Mouse (Mus musculus) midbrain, embryonic 12.5 days (tissue): ENCODE data around the gene Zfpm1. TPM values are rescaled to one million over a fixed set of nuclear protein-coding genes. Genes with fewer than 3 reads are reported as not detected.
A peak's percentile ranks its signal among the peaks of the same experiment; 100 is the strongest.

Experiments used
- ATAC-seq: fragments of 200-750 bp; cut with Nextera tagmentation; 2 replicates; pipeline ENCODE4 v1.8.0; 2017; ENCODE audit warnings: low read depth, moderate TSS enrichment, moderate library complexity; ENCODE audit not compliant: low FRiP score
- H3K27ac ChIP-seq: fragments of 300-500 bp; sonication (generic); replicated peaks from 2 replicates; pipeline ENCODE4 v1.5.1; 2016; ENCODE audit warnings: mild to moderate bottlenecking
- H3K27me3 ChIP-seq: fragments of 300-500 bp; sonication (generic); 2 replicates; pipeline ENCODE4 v1.6.1; 2016; ENCODE audit warnings: mild to moderate bottlenecking
- H3K36me3 ChIP-seq: fragments of 300-500 bp; sonication (generic); 2 replicates; pipeline ENCODE4 v1.6.1; 2016
- H3K4me1 ChIP-seq: fragments of 300-500 bp; sonication (generic); 2 replicates; pipeline ENCODE4 v1.6.1; 2016
- H3K4me2 ChIP-seq: fragments of 300-500 bp; sonication (generic); replicated peaks from 2 replicates; pipeline ENCODE4 v1.6.1; 2016; ENCODE audit warnings: mild to moderate bottlenecking, moderate library complexity
- H3K4me3 ChIP-seq: fragments of 300-500 bp; sonication (generic); 2 replicates; pipeline ENCODE4 v1.5.1; 2016; ENCODE audit warnings: mild to moderate bottlenecking
- H3K9ac ChIP-seq: fragments of 300-500 bp; sonication (generic); replicated peaks from 2 replicates; pipeline ENCODE4 v1.6.1; 2016; ENCODE audit warnings: mild to moderate bottlenecking, moderate library complexity
- H3K9me3 ChIP-seq: fragments of 300-500 bp; sonication (generic); 2 replicates; pipeline ENCODE4 v1.6.1; 2016; ENCODE audit warnings: mild to moderate bottlenecking
- WGBS: fragments of 180-500 bp; shearing (Covaris S2); methylation state at CpG from one replicate; pipeline ENCODE4 v1.1.7; 2016; 5-methylcytosine and 5-hydroxymethylcytosine counted together
- polyA plus RNA-seq: library from polyadenylated mRNA; unstranded; fragments of >200 nt; fragmentation: Nextera tagmentation; extraction: Ambion mirVana; gene quantifications from 2 replicates; pipeline ENCODE4 v1.2.1, GENCODE M21; 2016

Gene Zfpm1
- 3.0 TPM in 2 replicates for polyA plus RNA-seq

DNA sequence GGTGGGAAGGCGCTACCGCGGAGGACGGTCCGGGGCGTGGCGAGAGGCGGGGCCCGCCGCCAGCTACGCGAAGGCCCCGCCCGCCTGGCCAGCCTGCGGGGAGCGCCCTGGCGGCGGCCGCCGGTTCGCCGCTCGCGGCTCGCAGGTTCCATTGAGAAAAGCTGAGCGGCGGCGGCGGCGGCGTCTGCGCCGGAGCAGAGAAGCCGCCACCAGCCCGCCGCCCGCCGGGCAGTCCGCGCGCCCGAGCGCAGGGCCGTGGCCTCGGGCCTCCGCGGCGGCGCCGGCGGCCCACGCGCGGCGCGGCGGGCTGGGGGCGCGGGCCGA lies at the start of gene Zfpm1:
Gene Zfpm1, plus strand, starts transcription at position 107 of the 324 bp plus-strand sequence.
- Histone ChIP-seq H3K9ac (peak within 1 kb of the TSS; percentile 78), H3K36me3 (no peaks in the 10 kb centered on the region), H3K27ac (peak within 1 kb of the TSS; percentile 67), H3K4me2 (peak within 1 kb of the TSS; percentile 95), H3K27me3 (peaks cover 63% of the 10 kb centered on the region), H3K4me3 (peak within 1 kb of the TSS; percentile 64), H3K9me3 (no peaks in the 10 kb centered on the region), H3K4me1 (peaks cover 44% of the 10 kb centered on the region)
- WGBS: under 1% methylated on average over 51 of the region's 60 CpGs
- ATAC-seq: no peak

DNA sequence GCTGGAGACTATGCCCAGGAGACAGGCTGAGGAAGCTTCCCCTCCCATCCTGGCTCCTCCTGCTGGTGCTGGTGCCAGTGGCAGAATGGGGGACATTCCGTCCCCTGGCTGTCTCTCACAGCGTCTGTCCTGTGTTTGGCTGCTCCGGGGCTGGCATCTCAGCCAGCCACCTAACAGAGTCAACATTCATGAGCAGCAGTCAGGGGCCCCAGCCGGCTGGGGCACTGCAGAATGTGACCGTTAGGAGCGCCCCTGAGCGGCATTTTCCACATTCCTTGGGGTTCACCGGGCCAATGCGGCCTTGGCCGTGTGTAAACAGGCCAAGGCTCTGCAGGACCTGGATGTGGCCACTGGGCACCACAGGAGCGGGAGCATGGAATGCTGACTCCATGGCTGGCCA lies 47.9 kb upstream of the Zfpm1 start:
- Histone ChIP-seq H3K4me3 (no peak overlapping the region), H3K27me3 (peaks cover 48% of the 10 kb centered on the region), H3K4me1 (peaks cover 23% of the 10 kb centered on the region), H3K36me3 (no peaks in the 10 kb centered on the region), H3K27ac (no peak overlapping the region), H3K9me3 (no peaks in the 10 kb centered on the region), H3K9ac (no peak overlapping the region), H3K4me2 (no peak overlapping the region)
- WGBS: 36% methylated on average over 11 of the region's 11 CpGs
- ATAC-seq: no peak

DNA sequence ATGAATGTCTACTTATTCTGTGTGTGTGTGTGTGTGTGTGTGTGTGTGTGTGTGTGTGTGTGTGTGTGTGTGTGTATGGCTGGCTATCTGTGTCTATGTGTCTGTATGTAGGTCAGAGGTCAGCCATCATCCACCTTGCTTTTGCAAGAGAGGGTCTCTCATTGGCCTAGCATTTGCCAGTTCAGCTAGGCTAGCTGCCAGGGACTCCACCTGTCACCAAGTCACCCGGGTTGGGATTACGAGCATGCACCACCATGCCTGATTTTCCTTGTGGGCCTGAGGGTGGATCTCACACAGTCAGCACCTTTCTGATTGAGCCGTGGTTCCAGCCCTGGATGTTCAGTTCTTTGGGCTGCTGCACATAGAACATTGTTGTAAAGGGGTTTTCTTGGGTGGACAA lies 45.4 kb upstream of the Zfpm1 start:
- no peak overlapping the region for H3K4me2 ChIP-seq
- H3K27me3 ChIP-seq: peaks cover 23% of the 10 kb centered on the region
- WGBS: 91% methylated on average over 3 of the region's 3 CpGs
- H3K9me3 ChIP-seq: no peaks in the 10 kb centered on the region
- H3K4me3 ChIP-seq: no peak overlapping the region
- H3K36me3 ChIP-seq: no peaks in the 10 kb centered on the region
- no peak overlapping the region for H3K9ac ChIP-seq
- H3K27ac ChIP-seq: no peak overlapping the region
- H3K4me1 ChIP-seq: peaks cover 4% of the 10 kb centered on the region; the same call in 1 of the 2 replicates
- ATAC-seq: no peak

DNA sequence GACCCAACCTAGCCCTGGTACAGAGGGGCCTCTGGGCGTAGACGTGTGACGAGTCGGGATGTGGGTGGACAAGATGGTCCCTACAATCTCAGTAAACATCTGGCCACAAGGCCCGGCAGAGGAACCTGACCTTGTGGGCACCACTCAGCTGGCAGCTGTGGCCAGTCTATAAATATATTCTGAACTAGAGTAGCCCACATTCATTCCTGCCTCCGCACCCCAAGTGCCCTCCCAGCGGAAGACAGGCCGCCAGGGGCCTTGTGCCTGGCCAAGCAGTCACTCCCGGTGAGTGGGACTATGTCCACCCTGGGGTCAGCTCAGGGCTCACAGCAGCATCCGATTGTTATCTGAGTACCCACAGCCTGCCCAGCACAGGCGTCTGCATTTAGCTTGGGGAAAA lies 43.7 kb upstream of the Zfpm1 start:
- no peak overlapping the region for H3K4me3 ChIP-seq
- peaks cover 7% of the 10 kb centered on the region; the same call in 1 of the 2 replicates for H3K27me3 ChIP-seq
- H3K4me1 ChIP-seq: no peaks in the 10 kb centered on the region
- H3K9me3 ChIP-seq: no peaks in the 10 kb centered on the region
- H3K4me2 ChIP-seq: no peak overlapping the region
- H3K36me3 ChIP-seq: no peaks in the 10 kb centered on the region
- no peak for ATAC-seq
- 83% methylated on average over 11 of the region's 11 CpGs for WGBS
- no peak overlapping the region for H3K27ac ChIP-seq
- H3K9ac ChIP-seq: no peak overlapping the region

DNA sequence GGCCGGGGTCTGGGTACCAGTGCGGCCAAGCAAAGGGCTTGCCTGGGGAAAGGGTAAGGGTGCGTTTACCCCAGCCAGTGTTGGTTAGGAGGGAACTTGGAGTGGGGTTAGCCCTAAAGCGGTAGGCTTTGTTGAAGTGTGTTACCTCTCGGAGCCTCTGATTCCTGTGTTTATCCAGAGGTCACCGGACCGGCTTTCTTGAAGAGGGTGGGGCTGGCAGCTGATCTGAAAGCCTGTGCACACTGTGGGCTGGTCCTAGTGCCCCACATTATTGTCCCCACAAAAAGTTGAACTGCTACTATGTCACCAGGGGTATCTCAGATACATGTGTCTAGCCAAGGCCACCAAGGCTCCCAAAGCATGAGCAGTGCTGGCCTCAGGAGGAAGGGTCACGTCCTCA lies 43.2 kb upstream of the Zfpm1 start:
- Histone ChIP-seq H3K9ac (no peak overlapping the region), H3K27ac (no peak overlapping the region), H3K4me1 (no peaks in the 10 kb centered on the region), H3K9me3 (no peaks in the 10 kb centered on the region), H3K4me3 (no peak overlapping the region), H3K36me3 (no peaks in the 10 kb centered on the region), H3K27me3 (0 out of 2 replicates have a peak, but pooled peaks cover 1% of the 10 kb centered on the region), H3K4me2 (no peak overlapping the region)
- ATAC-seq: no peak
- 82% methylated on average over 8 of the region's 8 CpGs for WGBS

DNA sequence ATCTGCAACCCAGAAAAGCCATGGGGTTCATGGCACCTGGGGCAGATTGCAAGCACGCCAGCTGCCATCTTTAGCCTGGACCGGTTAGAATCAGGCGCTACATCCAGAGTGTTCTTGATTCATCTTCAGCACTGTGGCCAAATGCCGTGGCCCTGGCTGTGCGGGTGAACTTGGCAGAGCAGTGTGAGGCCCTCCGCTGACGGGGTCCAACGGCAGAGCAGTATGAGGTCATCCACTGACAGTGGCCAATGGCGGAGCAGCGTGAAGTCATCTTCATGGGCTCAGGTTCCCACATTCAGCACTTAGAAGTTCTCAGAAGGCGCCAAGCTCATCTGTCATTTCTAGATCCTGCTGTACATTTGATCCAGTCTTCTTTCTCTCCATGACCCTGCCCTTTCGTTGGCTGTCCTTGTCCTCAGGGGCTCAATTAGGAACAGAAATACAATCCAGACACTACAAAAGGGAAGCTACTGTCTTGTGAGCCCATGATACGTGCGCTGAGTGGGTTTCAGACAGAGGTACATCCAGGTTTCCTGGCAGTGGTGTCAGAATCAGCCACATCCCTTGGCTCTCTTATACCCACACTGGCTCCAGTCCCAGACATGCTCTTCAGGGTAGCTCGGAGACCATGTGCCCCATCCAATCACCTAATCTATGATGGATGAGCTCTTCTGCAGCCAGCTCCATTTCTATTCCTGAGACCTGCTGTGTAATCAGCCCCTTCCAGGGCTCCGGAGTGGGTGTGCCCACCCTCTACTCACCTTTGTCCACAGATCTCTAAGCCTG lies 41.5 kb upstream of the Zfpm1 start:
- no peak for ATAC-seq
- H3K9ac ChIP-seq: no peak overlapping the region
- WGBS: 91% methylated on average over 16 of the region's 16 CpGs
- no peak overlapping the region for H3K4me3 ChIP-seq
- no peak overlapping the region for H3K4me2 ChIP-seq
- H3K4me1 ChIP-seq: no peaks in the 10 kb centered on the region
- no peaks in the 10 kb centered on the region for H3K36me3 ChIP-seq
- H3K27ac ChIP-seq: no peak overlapping the region
- H3K27me3 ChIP-seq: no peaks in the 10 kb centered on the region
- H3K9me3 ChIP-seq: no peaks in the 10 kb centered on the region

DNA sequence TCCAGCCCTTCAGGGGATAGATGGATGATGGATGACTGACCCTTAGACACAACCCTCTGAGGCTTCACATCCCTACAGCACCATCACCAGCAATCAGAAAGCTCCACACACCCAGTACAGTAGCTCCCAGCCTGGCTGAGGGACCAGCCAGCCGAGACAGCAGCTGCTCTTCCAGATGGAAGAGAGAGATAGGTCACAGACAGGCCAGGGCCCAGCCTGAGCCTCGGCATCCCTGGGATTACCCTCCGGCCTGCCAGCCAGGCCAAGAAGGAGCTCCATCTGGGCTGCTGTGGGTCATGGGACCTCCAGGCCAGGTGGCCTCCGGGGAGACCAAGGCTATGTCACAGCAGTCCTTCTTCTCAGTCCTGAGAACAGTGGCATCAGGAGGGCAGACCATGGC lies 38.6 kb upstream of the Zfpm1 start:
- Histone ChIP-seq H3K4me1 (no peaks in the 10 kb centered on the region), H3K4me3 (no peak overlapping the region), H3K27me3 (no peaks in the 10 kb centered on the region), H3K27ac (no peak overlapping the region), H3K36me3 (no peaks in the 10 kb centered on the region), H3K4me2 (no peak overlapping the region), H3K9me3 (no peaks in the 10 kb centered on the region), H3K9ac (no peak overlapping the region)
- ATAC-seq: no peak
- 79% methylated on average over 4 of the region's 4 CpGs for WGBS

DNA sequence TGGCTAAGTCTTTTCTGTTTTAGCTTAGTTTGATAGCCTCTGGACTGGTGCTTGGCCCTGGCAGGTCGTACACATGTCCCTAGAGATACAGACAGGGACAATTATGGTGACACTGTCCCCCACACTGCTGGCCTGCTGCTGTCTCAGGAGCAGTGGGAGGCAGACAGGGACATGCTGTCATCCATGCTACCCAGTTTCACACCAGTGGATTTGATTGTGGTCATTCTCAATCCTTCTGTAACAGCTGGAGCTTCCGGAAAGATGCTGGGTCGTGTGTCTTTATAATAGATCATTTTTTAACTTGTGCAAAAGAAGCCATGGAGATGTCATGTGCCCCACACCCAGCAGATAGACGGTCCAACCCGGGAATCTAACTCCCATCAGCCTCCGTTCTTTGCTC lies 36.8 kb upstream of the Zfpm1 start:
- H3K27me3 ChIP-seq: no peaks in the 10 kb centered on the region
- H3K9me3 ChIP-seq: no peaks in the 10 kb centered on the region
- H3K27ac ChIP-seq: no peak overlapping the region
- no peaks in the 10 kb centered on the region for H3K36me3 ChIP-seq
- ATAC-seq: no peak
- WGBS: 85% methylated on average over 6 of the region's 6 CpGs
- H3K4me2 ChIP-seq: no peak overlapping the region
- H3K9ac ChIP-seq: no peak overlapping the region
- H3K4me3 ChIP-seq: no peak overlapping the region
- H3K4me1 ChIP-seq: no peaks in the 10 kb centered on the region

DNA sequence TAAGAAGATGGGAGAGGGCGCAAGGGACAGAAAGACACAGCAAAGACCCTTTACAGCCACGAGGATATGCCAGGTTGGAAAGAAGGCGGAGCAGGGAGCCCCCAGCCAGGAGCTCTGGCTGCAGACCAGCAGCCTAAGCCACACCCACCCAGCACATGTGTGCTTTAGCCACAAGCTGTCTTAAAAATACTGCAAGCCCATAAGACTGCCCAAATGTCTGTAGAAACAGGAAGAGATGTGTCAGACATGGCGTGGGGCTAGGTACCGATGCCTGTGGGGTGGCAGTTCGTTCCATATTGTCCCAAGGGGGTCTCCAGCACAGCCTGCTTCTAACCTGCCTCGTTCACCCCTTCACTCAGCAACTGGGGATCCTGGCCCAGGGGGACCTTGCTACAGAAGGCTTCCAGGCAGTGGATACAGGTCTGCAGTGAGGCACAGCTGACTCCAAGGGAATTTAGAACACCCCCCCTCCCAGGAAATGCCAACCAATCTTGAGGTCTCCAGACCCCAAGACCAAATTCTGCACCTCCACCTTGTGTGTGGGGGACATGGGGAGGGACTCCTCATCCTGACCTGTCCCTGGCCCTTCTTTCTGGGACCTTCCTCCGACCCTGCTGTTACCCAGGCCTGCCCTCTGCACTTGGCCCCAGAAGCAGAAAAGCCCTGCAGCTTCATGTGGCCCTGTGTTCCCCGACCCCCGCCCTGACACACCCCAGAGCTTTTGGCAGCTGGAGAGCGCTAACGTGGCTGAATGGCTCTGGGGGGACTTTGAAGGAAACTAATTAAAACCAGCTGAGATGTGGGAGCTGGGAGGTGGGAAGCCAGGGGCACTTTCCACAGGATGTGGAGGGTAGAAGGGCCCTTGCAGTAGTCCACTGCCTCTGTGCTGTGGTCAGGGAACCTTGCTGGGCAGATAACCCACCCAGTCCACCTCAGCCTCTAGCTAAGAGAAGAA lies 35.4 kb upstream of the Zfpm1 start:
- no peaks in the 10 kb centered on the region for H3K9me3 ChIP-seq
- H3K27me3 ChIP-seq: no peaks in the 10 kb centered on the region
- H3K27ac ChIP-seq: no peak overlapping the region
- WGBS: 48% methylated on average over 12 of the region's 12 CpGs
- H3K4me3 ChIP-seq: no peak overlapping the region
- no peaks in the 10 kb centered on the region for H3K4me1 ChIP-seq
- ATAC-seq: no peak
- no peak overlapping the region for H3K9ac ChIP-seq
- no peak overlapping the region for H3K4me2 ChIP-seq
- no peaks in the 10 kb centered on the region for H3K36me3 ChIP-seq

DNA sequence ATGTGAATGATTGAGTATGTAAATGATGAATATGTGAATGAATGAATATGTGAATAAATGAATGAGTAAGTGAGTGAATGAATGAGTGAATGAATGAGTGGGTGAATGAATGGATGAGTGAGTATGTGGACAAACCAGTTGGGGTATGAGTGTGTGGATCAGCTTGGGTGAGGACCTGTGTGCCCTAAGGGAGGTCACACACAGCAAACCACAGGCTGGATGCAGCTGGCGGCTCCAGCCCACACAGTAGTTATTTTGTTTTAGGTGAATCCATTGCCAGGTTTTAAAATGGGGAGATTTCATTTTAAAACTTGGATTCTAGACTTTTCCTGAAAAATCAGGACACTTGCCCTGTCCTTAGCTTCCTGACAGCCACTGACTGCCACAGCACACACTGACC lies 30.2 kb upstream of the Zfpm1 start:
- Histone ChIP-seq H3K27me3 (peaks cover 7% of the 10 kb centered on the region; the same call in 1 of the 2 replicates), H3K36me3 (no peaks in the 10 kb centered on the region), H3K27ac (no peak overlapping the region), H3K9me3 (no peaks in the 10 kb centered on the region), H3K4me3 (no peak overlapping the region), H3K4me1 (no peaks in the 10 kb centered on the region), H3K9ac (no peak overlapping the region), H3K4me2 (no peak overlapping the region)
- ATAC-seq: no peak
- WGBS: 81% methylated on average over 1 of the region's 1 CpGs

DNA sequence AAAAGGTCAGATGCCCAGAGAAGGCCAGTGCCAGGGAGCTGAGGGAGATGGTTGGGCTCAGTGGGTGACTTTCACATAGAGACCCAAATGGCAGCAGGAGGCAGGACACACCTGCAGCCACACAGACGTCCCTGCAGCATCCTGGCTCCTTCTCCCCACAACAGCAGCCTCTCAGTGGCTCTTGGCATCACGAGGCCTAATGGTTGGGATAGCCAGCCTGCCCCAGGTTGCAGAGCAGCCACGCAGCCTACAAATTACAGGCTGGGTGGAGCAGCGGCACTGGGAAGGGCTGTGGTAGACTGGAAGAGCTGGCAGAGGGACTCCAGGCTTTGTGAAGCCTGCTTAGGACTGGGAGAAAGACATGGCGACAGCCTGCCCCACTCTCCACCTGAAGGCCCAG lies 29.6 kb upstream of the Zfpm1 start:
- WGBS: 51% methylated on average over 5 of the region's 5 CpGs
- no peaks in the 10 kb centered on the region for H3K4me1 ChIP-seq

DNA sequence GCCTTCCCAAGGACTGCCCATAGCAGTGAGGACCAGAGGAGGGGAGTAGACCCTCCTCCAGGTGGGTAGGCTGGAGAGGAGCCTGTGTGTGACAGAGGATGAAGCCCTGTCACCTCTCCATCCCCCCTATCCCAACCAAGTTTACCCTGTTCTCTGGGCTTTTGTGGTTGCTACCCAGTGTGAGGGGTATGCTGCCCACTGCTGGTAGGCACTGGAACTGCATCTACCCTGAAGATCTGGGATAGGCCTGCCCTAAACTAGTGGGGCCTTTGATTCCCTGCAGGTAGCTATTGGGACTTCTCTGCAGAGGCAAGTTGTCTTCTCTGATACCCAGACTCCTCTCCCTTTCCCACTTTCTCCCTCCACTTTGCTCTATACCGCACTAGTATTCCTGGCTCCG lies 22.6 kb upstream of the Zfpm1 start:
- Histone ChIP-seq H3K27me3 (peaks cover 33% of the 10 kb centered on the region), H3K4me3 (no peak overlapping the region), H3K9me3 (no peaks in the 10 kb centered on the region), H3K36me3 (no peaks in the 10 kb centered on the region), H3K27ac (no peak overlapping the region), H3K4me1 (no peaks in the 10 kb centered on the region), H3K9ac (no peak overlapping the region), H3K4me2 (no peak overlapping the region)
- ATAC-seq: no peak
- 56% methylated on average over 2 of the region's 2 CpGs for WGBS

More for the DNA sequence above, 29.6 kb upstream of the Zfpm1 start:
- ATAC-seq: no peak
- Histone ChIP-seq H3K4me2 (no peak overlapping the region), H3K9ac (no peak overlapping the region), H3K9me3 (no peaks in the 10 kb centered on the region), H3K4me3 (no peak overlapping the region), H3K27me3 (peaks cover 8% of the 10 kb centered on the region; the same call in 1 of the 2 replicates), H3K36me3 (no peaks in the 10 kb centered on the region), H3K27ac (no peak overlapping the region)
